Mouse (Mus musculus): ENCODE measurements around the gene Pip5k1c. TPM values are rescaled to one million over a fixed set of nuclear protein-coding genes. Genes with fewer than 3 reads are reported as not detected.

Gene Pip5k1c
- polyA plus RNA-seq, 1 experiment from 2014 or later, result 46.2 TPM

GRCm38 (mm10) chr10:81257158-81258039, 35.4 kb upstream of the Pip5k1c start:
- 0 out of 2 replicates have a peak, but pooled peaks have one; percentile 5 for ATAC-seq (ENCODE audit: low FRiP score)
- no peak overlapping the region for H3K27ac ChIP-seq (ENCODE audit: low read depth, low read length)
- 2% methylated on average over 61 of the region's 62 CpGs for WGBS

DNA sequence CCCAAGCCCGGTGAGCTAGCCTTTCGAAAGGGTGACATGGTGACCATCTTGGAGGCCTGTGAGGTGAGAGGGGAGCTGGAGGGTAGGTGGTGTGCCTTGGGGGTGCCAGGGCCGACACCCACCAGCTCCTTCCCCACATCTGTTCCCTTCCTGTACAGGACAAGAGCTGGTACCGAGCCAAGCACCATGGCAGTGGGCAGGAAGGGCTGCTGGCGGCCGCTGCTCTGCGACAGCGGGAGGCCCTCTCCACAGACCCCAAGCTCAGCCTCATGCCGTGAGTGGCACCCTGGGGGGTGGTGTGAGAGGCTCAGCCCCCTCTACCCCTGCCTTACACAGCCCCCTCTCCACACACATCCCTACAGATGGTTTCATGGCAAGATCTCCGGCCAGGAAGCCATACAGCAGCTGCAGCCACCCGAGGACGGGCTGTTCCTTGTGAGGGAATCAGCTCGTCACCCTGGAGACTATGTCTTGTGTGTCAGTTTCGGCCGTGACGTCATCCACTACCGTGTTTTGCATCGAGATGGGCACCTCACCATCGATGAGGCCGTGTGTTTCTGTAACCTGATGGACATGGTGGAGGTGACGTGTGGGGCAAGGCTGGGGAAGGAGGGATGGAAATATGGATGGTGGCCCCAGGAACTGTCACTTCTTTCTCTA, 33.4 kb upstream of the Pip5k1c start:
- H3K9ac ChIP-seq (ENCODE audit: low read length), result 0 out of 2 replicates have a peak overlapping the region, but pooled peaks have one; percentile 12
- H3K27me3 ChIP-seq (ENCODE audit: control insufficient read depth, insufficient read depth, low read length), result peaks cover 34% of the 10 kb centered on the region
- no peak overlapping the region; the same call in 1 of the 2 replicates for H3K4me2 ChIP-seq
- H3K27ac ChIP-seq (ENCODE audit: low read depth, low read length), result no peak overlapping the region
- DNase-seq (ENCODE audit: low spot score, missing footprints) (no peak), ATAC-seq (ENCODE audit: low FRiP score) (peak; percentile 12; the same call in 1 of the 2 replicates)
- H3K36me3 ChIP-seq (ENCODE audit: control insufficient read depth, insufficient read depth, low read length), result peaks cover 3% of the 10 kb centered on the region
- H3K9me3 ChIP-seq (ENCODE audit: control insufficient read depth, low read length), result no peaks in the 10 kb centered on the region
- H3K4me3 ChIP-seq (ENCODE audit: low read depth, low read length), result no peak overlapping the region
- WGBS, result 44% methylated on average over 21 of the region's 21 CpGs
- H3K4me1 ChIP-seq (ENCODE audit: control insufficient read depth, insufficient read depth, low read length), result peaks cover 12% of the 10 kb centered on the region; the same call in 1 of the 2 replicates

More at GRCm38 (mm10) chr10:81257158-81258039, 35.4 kb upstream of the Pip5k1c start:
- Histone ChIP-seq H3K9me3 (ENCODE audit: control insufficient read depth, low read length) (no peaks in the 10 kb centered on the region), H3K4me2 (peak overlapping the region; percentile 77), H3K4me1 (ENCODE audit: control insufficient read depth, insufficient read depth, low read length) (peaks cover 15% of the 10 kb centered on the region), H3K9ac (ENCODE audit: low read length) (peak overlapping the region; percentile 52), H3K27me3 (ENCODE audit: control insufficient read depth, insufficient read depth, low read length) (peaks cover 46% of the 10 kb centered on the region), H3K36me3 (ENCODE audit: control insufficient read depth, insufficient read depth, low read length) (no peaks in the 10 kb centered on the region), H3K4me3 (ENCODE audit: low read depth, low read length) (peak overlapping the region; percentile 37)
- peak; percentile 94 for DNase-seq (ENCODE audit: low spot score, missing footprints)

- H3K9ac ChIP-seq (ENCODE audit: low read length), result no peak overlapping the region
- WGBS, result 98% methylated on average over 4 of the region's 4 CpGs
- H3K4me1 ChIP-seq (ENCODE audit: control insufficient read depth, insufficient read depth, low read length), result peaks cover 20% of the 10 kb centered on the region
- DNase-seq (ENCODE audit: low spot score, missing footprints) (no peak), ATAC-seq (ENCODE audit: low FRiP score) (no peak)
- H3K9me3 ChIP-seq (ENCODE audit: control insufficient read depth, low read length), result no peaks in the 10 kb centered on the region
- no peak overlapping the region for H3K4me3 ChIP-seq (ENCODE audit: low read depth, low read length)
- H3K27me3 ChIP-seq (ENCODE audit: control insufficient read depth, insufficient read depth, low read length), result peaks cover 30% of the 10 kb centered on the region
- peaks cover 9% of the 10 kb centered on the region for H3K36me3 ChIP-seq (ENCODE audit: control insufficient read depth, insufficient read depth, low read length)
- no peak overlapping the region for H3K4me2 ChIP-seq
- H3K27ac ChIP-seq (ENCODE audit: low read depth, low read length), result no peak overlapping the region
Measured at GRCm38 (mm10) chr10:81261025-81261424, 31.7 kb upstream of the Pip5k1c start.

GRCm38 (mm10) chr10:81265540-81265939, 27.2 kb upstream of the Pip5k1c start:
- WGBS, result 96% methylated on average over 8 of the region's 8 CpGs
- Histone ChIP-seq H3K4me3 (ENCODE audit: low read depth, low read length) (no peak overlapping the region), H3K27ac (ENCODE audit: low read depth, low read length) (no peak overlapping the region), H3K36me3 (ENCODE audit: control insufficient read depth, insufficient read depth, low read length) (peaks cover 9% of the 10 kb centered on the region), H3K9me3 (ENCODE audit: control insufficient read depth, low read length) (no peaks in the 10 kb centered on the region), H3K27me3 (ENCODE audit: control insufficient read depth, insufficient read depth, low read length) (no peaks in the 10 kb centered on the region), H3K4me1 (ENCODE audit: control insufficient read depth, insufficient read depth, low read length) (peaks cover 17% of the 10 kb centered on the region), H3K9ac (ENCODE audit: low read length) (peak overlapping the region; percentile 88), H3K4me2 (peak overlapping the region; percentile 73)
- no peak for DNase-seq (ENCODE audit: low spot score, missing footprints)
- no peak for ATAC-seq (ENCODE audit: low FRiP score)

- WGBS, result 1% methylated on average over 48 of the region's 48 CpGs
- Histone ChIP-seq H3K9me3 (ENCODE audit: control insufficient read depth, low read length) (no peaks in the 10 kb centered on the region), H3K4me1 (ENCODE audit: control insufficient read depth, insufficient read depth, low read length) (peaks cover 17% of the 10 kb centered on the region), H3K27me3 (ENCODE audit: control insufficient read depth, insufficient read depth, low read length) (no peaks in the 10 kb centered on the region), H3K27ac (ENCODE audit: low read depth, low read length) (peak within 1 kb of the TSS; percentile 54), H3K4me3 (ENCODE audit: low read depth, low read length) (peak within 1 kb of the TSS; percentile 67), H3K36me3 (ENCODE audit: control insufficient read depth, insufficient read depth, low read length) (peaks cover 12% of the 10 kb centered on the region), H3K9ac (ENCODE audit: low read length) (peak within 1 kb of the TSS; percentile 88), H3K4me2 (peak within 1 kb of the TSS; percentile 73)
- DNase-seq (ENCODE audit: low spot score, missing footprints), result peak; percentile 99
- ATAC-seq (ENCODE audit: low FRiP score), result peak; percentile 93
Measured at GRCm38 (mm10) chr10:81266211-81267105, 26.3 kb upstream of the Pip5k1c start, which contains the start of the genes Mrpl54 and Apba3. Mrpl54 (minus strand) TSS chr10:81266934. Apba3 (plus strand) TSS chr10:81266960.

- DNase-seq (ENCODE audit: low spot score, missing footprints), result peak; percentile 97
- Histone ChIP-seq H3K4me3 (ENCODE audit: low read depth, low read length) (peak overlapping the region; percentile 62), H3K9me3 (ENCODE audit: control insufficient read depth, low read length) (no peaks in the 10 kb centered on the region), H3K27ac (ENCODE audit: low read depth, low read length) (no peak overlapping the region), H3K4me1 (ENCODE audit: control insufficient read depth, insufficient read depth, low read length) (peaks cover 17% of the 10 kb centered on the region), H3K9ac (ENCODE audit: low read length) (peak overlapping the region; percentile 83), H3K27me3 (ENCODE audit: control insufficient read depth, insufficient read depth, low read length) (no peaks in the 10 kb centered on the region), H3K4me2 (peak overlapping the region; percentile 67), H3K36me3 (ENCODE audit: control insufficient read depth, insufficient read depth, low read length) (peaks cover 12% of the 10 kb centered on the region)
- ATAC-seq (ENCODE audit: low FRiP score), result peak; percentile 38
- WGBS, result 3% methylated on average over 23 of the region's 23 CpGs
Measured at GRCm38 (mm10) chr10:81268056-81268455, 24.7 kb upstream of the Pip5k1c start.

DNA sequence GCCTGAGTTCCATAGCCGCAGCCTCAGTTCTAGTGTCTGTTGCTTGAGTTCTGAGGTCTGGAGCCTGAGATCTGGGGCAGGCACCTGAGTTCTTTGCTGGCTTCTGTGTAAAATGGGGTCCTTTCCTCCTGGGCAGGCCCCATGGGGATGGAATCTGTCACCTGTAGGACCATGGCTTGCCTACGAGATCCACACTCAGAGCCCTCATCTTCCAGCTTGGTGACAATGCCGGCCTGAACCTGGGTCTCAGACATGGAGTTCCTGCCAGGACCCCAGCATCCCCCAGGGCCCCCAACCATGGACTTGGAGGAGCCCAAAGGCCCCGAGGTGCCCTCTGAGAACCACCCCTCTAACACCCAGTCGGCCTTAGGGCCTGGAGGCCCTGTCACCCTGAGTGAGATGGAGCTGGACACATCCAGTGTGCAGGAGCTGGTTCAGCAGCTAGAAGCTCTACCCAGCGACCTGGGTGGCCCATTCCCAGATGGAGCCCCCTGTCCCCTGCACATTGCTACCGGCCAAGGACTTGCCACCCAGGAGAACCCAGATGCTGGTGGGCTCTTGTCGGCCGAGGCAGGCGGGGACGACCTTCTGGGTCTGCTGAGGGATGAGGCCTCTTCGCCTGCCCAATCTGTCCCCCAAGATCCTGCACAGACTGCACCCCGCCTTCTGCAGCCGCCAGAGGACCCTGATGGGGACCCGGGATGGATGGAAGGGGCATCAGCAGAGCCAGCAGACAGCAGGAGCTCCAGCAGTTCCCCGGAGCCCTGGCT, 23.9 kb upstream of the Pip5k1c start:
- H3K27ac ChIP-seq (ENCODE audit: low read depth, low read length), result no peak overlapping the region
- peaks cover 17% of the 10 kb centered on the region for H3K36me3 ChIP-seq (ENCODE audit: control insufficient read depth, insufficient read depth, low read length)
- peak overlapping the region; percentile 62 for H3K4me3 ChIP-seq (ENCODE audit: low read depth, low read length)
- H3K4me1 ChIP-seq (ENCODE audit: control insufficient read depth, insufficient read depth, low read length), result peaks cover 17% of the 10 kb centered on the region
- WGBS, result 84% methylated on average over 16 of the region's 16 CpGs
- DNase-seq (ENCODE audit: low spot score, missing footprints) (no peak), ATAC-seq (ENCODE audit: low FRiP score) (no peak)
- no peaks in the 10 kb centered on the region for H3K27me3 ChIP-seq (ENCODE audit: control insufficient read depth, insufficient read depth, low read length)
- peak overlapping the region; percentile 67 for H3K4me2 ChIP-seq
- peak overlapping the region; percentile 83 for H3K9ac ChIP-seq (ENCODE audit: low read length)
- no peaks in the 10 kb centered on the region for H3K9me3 ChIP-seq (ENCODE audit: control insufficient read depth, low read length)

DNA sequence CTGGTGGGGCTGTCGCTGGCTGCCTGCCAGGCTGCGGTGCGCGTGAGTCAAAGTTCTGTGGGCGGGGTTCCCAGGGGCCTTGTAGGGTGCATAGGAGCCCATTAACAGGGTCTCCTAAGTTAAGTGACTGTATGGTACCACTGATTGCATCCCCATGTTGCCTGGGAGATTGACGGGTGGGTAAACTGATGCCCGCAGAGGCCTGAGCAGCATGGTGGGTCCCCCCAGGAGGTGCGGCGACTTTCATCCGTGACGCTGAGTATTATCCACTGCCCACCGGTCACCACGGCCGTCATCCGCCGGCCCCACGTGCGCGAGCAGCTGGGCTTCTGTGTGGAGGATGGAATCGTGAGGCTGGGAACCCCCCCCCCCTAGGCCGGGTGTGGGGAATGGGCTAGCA, 20.4 kb upstream of the Pip5k1c start:
- Histone ChIP-seq H3K9me3 (ENCODE audit: control insufficient read depth, low read length) (no peaks in the 10 kb centered on the region), H3K27ac (ENCODE audit: low read depth, low read length) (no peak overlapping the region), H3K36me3 (ENCODE audit: control insufficient read depth, insufficient read depth, low read length) (peaks cover 8% of the 10 kb centered on the region), H3K9ac (ENCODE audit: low read length) (no peak overlapping the region), H3K4me3 (ENCODE audit: low read depth, low read length) (no peak overlapping the region), H3K4me1 (ENCODE audit: control insufficient read depth, insufficient read depth, low read length) (peaks cover 9% of the 10 kb centered on the region), H3K27me3 (ENCODE audit: control insufficient read depth, insufficient read depth, low read length) (no peaks in the 10 kb centered on the region), H3K4me2 (no peak overlapping the region)
- DNase-seq (ENCODE audit: low spot score, missing footprints) (no peak), ATAC-seq (ENCODE audit: low FRiP score) (no peak)
- 94% methylated on average over 21 of the region's 21 CpGs for WGBS
